Mouse (Mus musculus): ENCODE measurements around the gene Flt3l. TPM values are rescaled to one million over a fixed set of nuclear protein-coding genes. Genes with fewer than 3 reads are reported as not detected.
A peak's percentile ranks its signal among the peaks of the same experiment; 100 is the strongest.

Flt3l gene
- polyA plus RNA-seq, 1 experiment: 29.6 TPM

DNA sequence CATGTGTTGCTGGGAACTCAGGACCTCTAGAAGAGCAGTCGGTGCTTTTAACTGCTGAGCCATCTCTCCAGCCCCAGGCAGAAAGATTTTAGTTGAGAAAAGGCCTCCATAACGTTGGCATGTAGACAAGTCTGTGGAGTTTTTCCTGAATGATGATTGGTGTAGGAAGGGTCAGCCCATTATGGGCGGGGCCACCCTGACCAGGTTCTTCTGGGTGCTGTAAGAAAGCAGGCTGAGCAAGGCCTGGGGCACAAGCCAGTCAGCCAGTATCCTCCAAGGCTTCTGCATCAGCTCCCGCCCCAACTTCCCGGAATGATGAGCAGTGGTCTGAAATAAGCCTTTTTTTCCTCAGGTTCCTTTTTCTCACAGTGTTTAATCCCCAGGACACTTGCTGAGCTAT lies 55.2 kb downstream of the Flt3l start:
- DNase-seq (ENCODE audit: extremely low spot score in 1 of 2, low spot score in 1 of 2): no peak

DNA sequence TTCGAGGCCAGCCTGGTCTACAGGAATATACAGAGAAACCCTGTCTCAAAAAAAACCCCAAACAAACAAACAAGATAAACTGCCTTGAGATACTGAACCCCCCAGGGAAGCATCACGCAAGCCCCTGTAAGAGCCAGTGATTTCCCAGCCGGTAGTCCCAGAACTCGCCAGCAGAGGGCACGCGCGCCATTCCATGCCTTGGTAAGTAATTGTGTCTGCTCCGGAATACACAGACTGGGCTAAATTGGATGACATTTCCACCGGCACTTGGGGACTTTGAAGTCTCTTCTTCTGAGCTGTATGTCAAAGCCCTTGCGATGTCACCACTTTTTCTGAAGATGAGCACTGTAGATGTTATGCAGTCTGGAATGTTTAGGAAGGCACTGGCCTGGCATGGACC lies 56.4 kb downstream of the Flt3l start:
- peak; percentile 75 to 97 for DNase-seq (ENCODE audit: extremely low spot score in 1 of 2, low spot score in 1 of 2)

Other genes with a start within 250 kb of the Flt3l start
- gene Med25, start 243.7 kb downstream of the Flt3l start, polyA plus RNA-seq (2012; rRNA removed): 123 and 130 TPM in 2 replicates
- 30.4 and 32.4 TPM in 2 replicates for gene Fuz, start 240.4 kb downstream of the Flt3l start, polyA plus RNA-seq (2012; rRNA removed)
- 216 and 254 TPM in 2 replicates for gene Ap2a1, start 206.9 kb downstream of the Flt3l start, polyA plus RNA-seq (2012; rRNA removed)
- gene Tsks, start 193.2 kb downstream of the Flt3l start, polyA plus RNA-seq (2012; rRNA removed): 1.4 TPM in 2 replicates
- 151 TPM in 2 replicates for gene Cpt1c, start 161.6 kb downstream of the Flt3l start, polyA plus RNA-seq (2012; rRNA removed)
- gene Prmt1, start 149.9 kb downstream of the Flt3l start, polyA plus RNA-seq (2012; rRNA removed): 217 and 232 TPM in 2 replicates
- gene Irf3, start 138.8 kb downstream of the Flt3l start, polyA plus RNA-seq (2012; rRNA removed): 88.4 and 88.6 TPM in 2 replicates
- 5.4 and 5.9 TPM in 2 replicates for gene Bcl2l12, start 137.7 kb downstream of the Flt3l start, polyA plus RNA-seq (2012; rRNA removed)
- gene Scaf1, start 120.1 kb downstream of the Flt3l start, polyA plus RNA-seq (2012; rRNA removed): 126 and 127 TPM in 2 replicates
- 27.6 and 32.5 TPM in 2 replicates for gene Rras, start 118.5 kb downstream of the Flt3l start, polyA plus RNA-seq (2012; rRNA removed)
- 20.5 and 22.4 TPM in 2 replicates for gene Prr12, start 83.6 kb downstream of the Flt3l start, polyA plus RNA-seq (2012; rRNA removed)
- gene Nosip, start 74.0 kb downstream of the Flt3l start, polyA plus RNA-seq (2012; rRNA removed): 81.7 and 86.5 TPM in 2 replicates
- gene Prrg2, start 73.8 kb downstream of the Flt3l start, polyA plus RNA-seq (2012; rRNA removed): 15.5 and 15.6 TPM in 2 replicates
- 13.4 and 16.9 TPM in 2 replicates for gene Rcn3, start 44.2 kb downstream of the Flt3l start, polyA plus RNA-seq (2012; rRNA removed)
- gene Fcgrt, start 32.6 kb downstream of the Flt3l start, polyA plus RNA-seq (2012; rRNA removed): 34.0 and 34.2 TPM in 2 replicates
- 383 and 419 TPM in 2 replicates for gene Rps11, start 12.0 kb downstream of the Flt3l start, polyA plus RNA-seq (2012; rRNA removed)
- gene Rpl13a, start 7.7 kb downstream of the Flt3l start, polyA plus RNA-seq (2012; rRNA removed): 1,438 and 1,804 TPM in 2 replicates
- 0.06 and 0.12 TPM in 2 replicates for gene Gm45713, start 201 bp downstream of the Flt3l start, polyA plus RNA-seq (2012; rRNA removed)
- gene Pih1d1, start 17.9 kb upstream of the Flt3l start, polyA plus RNA-seq (2012; rRNA removed): 54.2 and 61.5 TPM in 2 replicates
- gene Aldh16a1, start 18.2 kb upstream of the Flt3l start, polyA plus RNA-seq (2012; rRNA removed): 10.1 and 10.8 TPM in 2 replicates
- gene Slc17a7, start 27.5 kb upstream of the Flt3l start, polyA plus RNA-seq (2012; rRNA removed): 858 and 911 TPM in 2 replicates
- gene Gfy, start 43.1 kb upstream of the Flt3l start, polyA plus RNA-seq (2012; rRNA removed): 0.96 and 3.7 TPM in 2 replicates
- 0.90 and 1.4 TPM in 2 replicates for gene Pth2, start 44.6 kb upstream of the Flt3l start, polyA plus RNA-seq (2012; rRNA removed)
- gene Ccdc155, start 68.5 kb upstream of the Flt3l start, polyA plus RNA-seq (2012; rRNA removed): 4.1 TPM in 2 replicates
- gene Dkkl1, start 75.7 kb upstream of the Flt3l start, polyA plus RNA-seq (2012; rRNA removed): 29.5 and 29.9 TPM in 2 replicates
- gene Tead2, start 79.3 kb upstream of the Flt3l start, polyA plus RNA-seq (2012; rRNA removed): 6.0 and 9.6 TPM in 2 replicates
- gene Cd37, start 102.7 kb upstream of the Flt3l start, polyA plus RNA-seq (2012; rRNA removed): 10.3 and 11.2 TPM in 2 replicates
- 1.1 and 1.2 TPM in 2 replicates for gene Slc6a16, start 104.7 kb upstream of the Flt3l start, polyA plus RNA-seq (2012; rRNA removed)
- 0.20 and 0.29 TPM in 2 replicates for gene Slc6a21, start 141.1 kb upstream of the Flt3l start, polyA plus RNA-seq (2012; rRNA removed)
- 22.6 and 24.5 TPM in 2 replicates for gene Trpm4, start 197.3 kb upstream of the Flt3l start, polyA plus RNA-seq (2012; rRNA removed)
- gene Hrc, start 198.9 kb upstream of the Flt3l start, polyA plus RNA-seq (2012; rRNA removed): 0.60 and 0.61 TPM in 2 replicates
- gene Ppfia3, start 230.6 kb upstream of the Flt3l start, polyA plus RNA-seq (2012; rRNA removed): 114 and 126 TPM in 2 replicates
- gene Lin7b, start 234.2 kb upstream of the Flt3l start, polyA plus RNA-seq (2012; rRNA removed): 241 and 267 TPM in 2 replicates